8 mouse cellular contexts compared by ENCODE assay signal in genomic region chr11:115628465-115629101, GRCm38 (mm10). TPM values are rescaled to one million over a fixed set of nuclear protein-coding genes. Genes with fewer than 3 reads are reported as not detected.
DNase-seq lines count a peak whose midpoint lies in the region; ATAC-seq and TF ChIP-seq lines count a peak whose summit lies in the region.

No protein-coding gene starts in this region.

- peak overlapping the region; percentile 33; the same call in 1 of the 2 replicates for H3K9ac ChIP-seq in heart, embryonic 12.5 days
- peak overlapping the region; percentile 75 for H3K9ac ChIP-seq in MEL (ENCODE audit: control insufficient read depth, low read depth, low read length, poor library complexity, severe bottlenecking)

- WGBS in heart, embryonic 12.5 days, result 53% methylated on average over 13 of the region's 13 CpGs
- WGBS in hindbrain, embryonic 10.5 days, result 57% methylated on average over 13 of the region's 13 CpGs
- 54% methylated on average over 13 of the region's 13 CpGs for WGBS in midbrain, embryonic 10.5 days

- intact Hi-C loops in heart, postnatal 14 days (cut with DNase I), result no loop called here

- TF ChIP-seq EP300 in MEL (IDR thresholded peaks at IDR 0.05; ENCODE audit: low read depth in 1 of 2, low read length in 2 of 2), result no peak

- TF ChIP-seq POLR2A in MEL (IDR thresholded peaks at IDR 0.05; ENCODE audit: control insufficient read depth in 1 of 2, insufficient read depth in 1 of 2, low read depth in 1 of 2, low read length in 2 of 2, poor library complexity in 1 of 2), result 0 out of 4 replicates have a peak, but pooled peaks of 1 of the 2 experiments have one; percentile 7

- TF ChIP-seq RAD21 in MEL (IDR thresholded peaks at IDR 0.05; ENCODE audit: low read depth, low read length), result no peak

- peaks cover 21% of the 10 kb centered on the region for H3K79me2 ChIP-seq in MEL (ENCODE audit: control insufficient read depth, insufficient read depth, low read length, poor library complexity)

- H3K9me3 ChIP-seq in heart, embryonic 12.5 days (replicated peaks), result no peaks in the 10 kb centered on the region
- no peaks in the 10 kb centered on the region for H3K9me3 ChIP-seq in MEL (replicated peaks; ENCODE audit: insufficient read depth, low read length)
- no peaks in the 10 kb centered on the region for H3K9me3 ChIP-seq in hindbrain, embryonic 10.5 days
- H3K9me3 ChIP-seq in midbrain, embryonic 10.5 days (replicated peaks), result no peaks in the 10 kb centered on the region

- DNase-seq in heart, postnatal 14 days, result no peak
- peak; percentile 64 for DNase-seq in MEL (ENCODE audit: low read depth, low spot score)
- DNase-seq in hindbrain, embryonic 10.5 days (ENCODE audit: low spot score), result no peak
- DNase-seq in midbrain, embryonic 10.5 days (ENCODE audit: low spot score), result no peak
- no peak for DNase-seq in right cerebral cortex, postnatal 14 days
- no peak for DNase-seq in c-Kit-positive CD71-positive TER-119-positive erythroid progenitor cells, embryonic 14.5 days (ENCODE audit: low spot score)
- DNase-seq in testis, postnatal 10 days (ENCODE audit: low spot score), result no peak

- H3K4me2 ChIP-seq in heart, embryonic 12.5 days, result peak overlapping the region; percentile 93

- no peak overlapping the region for H3K27ac ChIP-seq in heart, embryonic 12.5 days (ENCODE audit: poor library complexity, severe bottlenecking)
- peak overlapping the region; percentile 83 for H3K27ac ChIP-seq in MEL (ENCODE audit: control insufficient read depth, low read depth, low read length)
- H3K27ac ChIP-seq in hindbrain, embryonic 10.5 days, result peak overlapping the region; percentile 84
- H3K27ac ChIP-seq in midbrain, embryonic 10.5 days (replicated peaks), result peak overlapping the region; percentile 81

- no peaks in the 10 kb centered on the region for H3K27me3 ChIP-seq in heart, embryonic 12.5 days (replicated peaks)
- no peaks in the 10 kb centered on the region for H3K27me3 ChIP-seq in MEL (ENCODE audit: control insufficient read depth in 1 of 2, insufficient read depth in 2 of 2, low read length in 2 of 2)
- no peaks in the 10 kb centered on the region for H3K27me3 ChIP-seq in hindbrain, embryonic 10.5 days (ENCODE audit: insufficient read depth, poor library complexity, severe bottlenecking)
- H3K27me3 ChIP-seq in midbrain, embryonic 10.5 days (ENCODE audit: low read depth, poor library complexity, severe bottlenecking), result no peaks in the 10 kb centered on the region

- H3K4me3 ChIP-seq in heart, embryonic 12.5 days, result peak overlapping the region; percentile 79
- H3K4me3 ChIP-seq in MEL (ENCODE audit: control insufficient read depth in 1 of 2, insufficient read depth in 1 of 2, low read depth in 2 of 2, low read length in 2 of 2), result peak overlapping the region; percentile 56 to 58
- H3K4me3 ChIP-seq in hindbrain, embryonic 10.5 days, result peak overlapping the region; percentile 81
- peak overlapping the region; percentile 80 for H3K4me3 ChIP-seq in midbrain, embryonic 10.5 days

- H3K4me1 ChIP-seq in heart, embryonic 12.5 days (replicated peaks), result peaks cover 14% of the 10 kb centered on the region
- H3K4me1 ChIP-seq in MEL (ENCODE audit: control insufficient read depth in 1 of 2, insufficient read depth in 2 of 2, low read length in 2 of 2), result peaks cover 6 to 29% of the 10 kb centered on the region in 2 experiments
- peaks cover 17% of the 10 kb centered on the region for H3K4me1 ChIP-seq in hindbrain, embryonic 10.5 days (replicated peaks)
- H3K4me1 ChIP-seq in midbrain, embryonic 10.5 days, result peaks cover 26% of the 10 kb centered on the region

- no peak for TF ChIP-seq CTCF in MEL (IDR thresholded peaks at IDR 0.05 in 2 of 3, conservative IDR thresholded peaks at IDR 0.05 in 1 of 3; ENCODE audit: control insufficient read depth in 1 of 3, insufficient read depth in 1 of 3, low read depth in 2 of 3, low read length in 3 of 3, poor library complexity in 1 of 3, severe bottlenecking in 1 of 3)

- H3K36me3 ChIP-seq in heart, embryonic 12.5 days, result peaks cover 8% of the 10 kb centered on the region
- peaks cover 0 to 9% of the 10 kb centered on the region in 2 experiments; a peak in 2 of 4 replicates for H3K36me3 ChIP-seq in MEL (ENCODE audit: control insufficient read depth in 1 of 2, insufficient read depth in 2 of 2, low read length in 2 of 2)
- 0 out of 2 replicates have a peak, but pooled peaks cover 2% of the 10 kb centered on the region for H3K36me3 ChIP-seq in hindbrain, embryonic 10.5 days
- H3K36me3 ChIP-seq in midbrain, embryonic 10.5 days, result peaks cover 5% of the 10 kb centered on the region; the same call in 1 of the 2 replicates

- peak; percentile 0; the same call in 1 of the 2 replicates for ATAC-seq in heart, embryonic 12.5 days (ENCODE audit: insufficient number of reproducible peaks, low FRiP score)

TF ChIP-seq in MEL, 35 proteins besides CTCF, POLR2A, EP300 and RAD21:
- TF ChIP-seq SIN3A (IDR thresholded peaks at IDR 0.05; ENCODE audit: low read length) (no peak), NELFE (IDR thresholded peaks at IDR 0.05; ENCODE audit: low read depth, low read length) (no peak), ZC3H11A (IDR thresholded peaks at IDR 0.05; ENCODE audit: low read depth, low read length) (no peak), ZKSCAN1 (IDR thresholded peaks at IDR 0.05; ENCODE audit: low read depth, low read length) (no peak), MYC (IDR thresholded peaks at IDR 0.05; ENCODE audit: low read depth, low read length) (no peak), ZMIZ1 (IDR thresholded peaks at IDR 0.05; ENCODE audit: low read depth, low read length) (no peak), MAX (IDR thresholded peaks at IDR 0.05; ENCODE audit: low read length) (no peak), GABPA (IDR thresholded peaks at IDR 0.05; ENCODE audit: low read depth, low read length) (no peak), CHD2 (IDR thresholded peaks at IDR 0.05; ENCODE audit: low read length) (no peak), POLR2AphosphoS2 (IDR thresholded peaks at IDR 0.05; ENCODE audit: low read length) (0 out of 2 replicates have a peak, but pooled peaks have one; percentile 0), SMC3 (IDR thresholded peaks at IDR 0.05; ENCODE audit: low read depth, low read length) (no peak), GATA1 (IDR thresholded peaks at IDR 0.05; ENCODE audit: low read depth, low read length) (0 out of 2 replicates have a peak, but pooled peaks have one; percentile 4), MYB (IDR thresholded peaks at IDR 0.05; ENCODE audit: low read depth, low read length) (no peak), TCF12 (IDR thresholded peaks at IDR 0.05; ENCODE audit: low read depth, low read length) (no peak; the same call in 1 of the 2 replicates), UBTF (IDR thresholded peaks at IDR 0.05; ENCODE audit: borderline replicate concordance, insufficient read depth, low read depth, low read length) (no peak), ETS1 (IDR thresholded peaks at IDR 0.05; ENCODE audit: low read depth, low read length) (no peak), POLR2AphosphoS5 (IDR thresholded peaks at IDR 0.05; ENCODE audit: borderline replicate concordance, low read depth, low read length) (no peak)
TF ChIP-seq in MEL: peak in this region for 2.

RNA-seq across cellular contexts. Expression of gene Slc25a19, which starts 0.5 kb away (rescaled TPM):
- polyA plus RNA-seq in heart, embryonic 12.5 days (2016; fragmentation: Nextera tagmentation; extraction: Ambion mirVana), result 39.9 and 42.1 TPM in 2 replicates
- 10 to 100 TPM; 42.2 to 43.0 TPM for total RNA-seq in heart, postnatal 14 days (2021)
- 30.0 and 35.3 TPM in 2 replicates for total RNA-seq in MEL (2012; rRNA removed)
- polyA plus RNA-seq in MEL (2012; ENCODE audit: insufficient read depth in 1 of 2, insufficient read length in 2 of 2, low read depth in 1 of 2, low replicate concordance in 2 of 2, missing spikeins in 1 of 2), result 10 to 100 TPM in 1 of 2 experiments, not detected in 1; 43.1 TPM
- 23.7 and 24.7 TPM in 2 replicates for polyA plus RNA-seq in hindbrain, embryonic 10.5 days (2016; fragmentation: Nextera tagmentation; extraction: Ambion mirVana)
- polyA plus RNA-seq in midbrain, embryonic 10.5 days (2016; fragmentation: Nextera tagmentation; extraction: Ambion mirVana), result 24.9 and 25.8 TPM in 2 replicates

RNA-seq across cellular contexts. Expression of gene Mif4gd, which starts 15.8 kb away (rescaled TPM):
- 20.9 and 22.0 TPM in 2 replicates for polyA plus RNA-seq in heart, embryonic 12.5 days (2016; fragmentation: Nextera tagmentation; extraction: Ambion mirVana)
- total RNA-seq in heart, postnatal 14 days (2021), result 10 to 100 TPM; 41.0 to 46.6 TPM
- 42.0 and 52.0 TPM in 2 replicates for total RNA-seq in MEL (2012; rRNA removed)
- polyA plus RNA-seq in MEL (2012; ENCODE audit: insufficient read depth in 1 of 2, insufficient read length in 2 of 2, low read depth in 1 of 2, low replicate concordance in 2 of 2, missing spikeins in 1 of 2), result 10 to 100 TPM in 1 of 2 experiments, not detected in 1; 62.9 TPM
- 16.3 and 20.6 TPM in 2 replicates for polyA plus RNA-seq in hindbrain, embryonic 10.5 days (2016; fragmentation: Nextera tagmentation; extraction: Ambion mirVana)
- 18.5 and 20.6 TPM in 2 replicates for polyA plus RNA-seq in midbrain, embryonic 10.5 days (2016; fragmentation: Nextera tagmentation; extraction: Ambion mirVana)

RNA-seq across cellular contexts. Expression of gene Gga3, which starts 24.7 kb away (rescaled TPM):
- polyA plus RNA-seq in heart, embryonic 12.5 days (2016; fragmentation: Nextera tagmentation; extraction: Ambion mirVana), result 19.2 and 21.9 TPM in 2 replicates
- 10 to 100 TPM; 17.8 to 19.0 TPM for total RNA-seq in heart, postnatal 14 days (2021)
- total RNA-seq in MEL (2012; rRNA removed), result 24.0 and 28.6 TPM in 2 replicates
- polyA plus RNA-seq in MEL (2012; ENCODE audit: insufficient read depth in 1 of 2, insufficient read length in 2 of 2, low read depth in 1 of 2, low replicate concordance in 2 of 2, missing spikeins in 1 of 2), result 10 to 100 TPM in 1 of 2 experiments, not detected in 1; 59.9 TPM
- polyA plus RNA-seq in hindbrain, embryonic 10.5 days (2016; fragmentation: Nextera tagmentation; extraction: Ambion mirVana), result 35.1 and 37.6 TPM in 2 replicates
- 34.1 and 35.4 TPM in 2 replicates for polyA plus RNA-seq in midbrain, embryonic 10.5 days (2016; fragmentation: Nextera tagmentation; extraction: Ambion mirVana)

RNA-seq across cellular contexts. Expression of gene Mrps7, which starts 24.9 kb away (rescaled TPM):
- 90.4 and 95.4 TPM in 2 replicates for polyA plus RNA-seq in heart, embryonic 12.5 days (2016; fragmentation: Nextera tagmentation; extraction: Ambion mirVana)
- total RNA-seq in heart, postnatal 14 days (2021), result 10 to 100 TPM; 67.0 to 69.9 TPM
- 138 and 157 TPM in 2 replicates for total RNA-seq in MEL (2012; rRNA removed)
- 100 to 1,000 TPM; 106 to 199 TPM for polyA plus RNA-seq in MEL (2012; ENCODE audit: insufficient read depth in 1 of 2, insufficient read length in 2 of 2, low read depth in 1 of 2, low replicate concordance in 2 of 2, missing spikeins in 1 of 2)
- 104 and 112 TPM in 2 replicates for polyA plus RNA-seq in hindbrain, embryonic 10.5 days (2016; fragmentation: Nextera tagmentation; extraction: Ambion mirVana)
- 106 and 107 TPM in 2 replicates for polyA plus RNA-seq in midbrain, embryonic 10.5 days (2016; fragmentation: Nextera tagmentation; extraction: Ambion mirVana)
